Mouse (Mus musculus) hindbrain, postnatal 0 days (tissue): ENCODE results near the gene Agbl3. TPM values are rescaled to one million over a fixed set of nuclear protein-coding genes. Genes with fewer than 3 reads are reported as not detected.

Experiments
- ATAC-seq: fragments of 200-750 bp; cut with Nextera tagmentation; 2 replicates; pipeline ENCODE4 v1.8.0; 2017; ENCODE audit warnings: mild to moderate bottlenecking, moderate TSS enrichment, moderate library complexity
- DNase-seq: peaks from one replicate; pipeline ENCODE4 v3.0.0-alpha.2; 2015; ENCODE audit warnings: low spot score
- H3K27ac ChIP-seq: fragments of 300-500 bp; sonication (generic); 2 replicates; pipeline ENCODE4 v1.5.1; 2014; ENCODE audit warnings: mild to moderate bottlenecking
- H3K27me3 ChIP-seq: fragments of 300-500 bp; sonication (generic); 2 replicates; pipeline ENCODE4 v1.6.1; 2014; ENCODE audit warnings: low read length, mixed read lengths; ENCODE audit not compliant: insufficient read depth
- H3K36me3 ChIP-seq: fragments of 300-500 bp; sonication (generic); 2 replicates; pipeline ENCODE4 v1.6.1; 2014; ENCODE audit warnings: low read length, mixed read lengths; ENCODE audit not compliant: insufficient read depth
- H3K4me1 ChIP-seq: fragments of 300-500 bp; sonication (generic); 2 replicates; pipeline ENCODE4 v1.6.1; 2014; ENCODE audit warnings: antibody characterized with exemption, low read length, mixed read lengths; ENCODE audit not compliant: insufficient read depth
- H3K4me2 ChIP-seq: fragments of 300-500 bp; sonication (generic); 2 replicates; pipeline ENCODE4 v1.6.1; 2014; ENCODE audit warnings: low read depth, mild to moderate bottlenecking, low read length, moderate library complexity, mixed read lengths
- H3K4me3 ChIP-seq: fragments of 300-500 bp; sonication (generic); 2 replicates; pipeline ENCODE4 v1.5.1; 2014; ENCODE audit warnings: low read length
- H3K9ac ChIP-seq: fragments of 300-500 bp; sonication (generic); replicated peaks from 2 replicates; pipeline ENCODE4 v1.6.1; 2014; ENCODE audit warnings: mild to moderate bottlenecking, low read length, moderate library complexity, mixed read lengths
- H3K9me3 ChIP-seq: fragments of 300-500 bp; sonication (generic); 2 replicates; pipeline ENCODE4 v1.6.1; 2016; ENCODE audit warnings: low read length, mixed read lengths
- CTCF ChIP-seq: IDR thresholded peaks from 2 replicates; pipeline ENCODE4 v1.5.1; 2016; ENCODE audit warnings: antibody characterized with exemption, control low read depth, low read depth
- WGBS: fragments of 180-500 bp; shearing (Covaris S2); extraction: QIAGEN DNeasy Blood & Tissue Kit; methylation state at CpG from one replicate; pipeline ENCODE4 v1.1.7; 2014; 5-methylcytosine and 5-hydroxymethylcytosine counted together
- polyA plus RNA-seq: library from polyadenylated mRNA; unstranded; fragments of >200 nt; fragmentation: Nextera tagmentation; extraction: Ambion mirVana; gene quantifications from 2 replicates; pipeline ENCODE4 v1.2.1, GENCODE M21; 2015
- total RNA-seq: library from RNA; depleted of rRNA; stranded (reverse); fragments of >200 nt; gene quantifications from 2 replicates; pipeline ENCODE4 v1.2.3, GENCODE M21; 2014

Gene Agbl3
- total and polyA plus RNA-seq, 2 experiments from 2014 or later = 13.2 to 21.5 TPM

DNA sequence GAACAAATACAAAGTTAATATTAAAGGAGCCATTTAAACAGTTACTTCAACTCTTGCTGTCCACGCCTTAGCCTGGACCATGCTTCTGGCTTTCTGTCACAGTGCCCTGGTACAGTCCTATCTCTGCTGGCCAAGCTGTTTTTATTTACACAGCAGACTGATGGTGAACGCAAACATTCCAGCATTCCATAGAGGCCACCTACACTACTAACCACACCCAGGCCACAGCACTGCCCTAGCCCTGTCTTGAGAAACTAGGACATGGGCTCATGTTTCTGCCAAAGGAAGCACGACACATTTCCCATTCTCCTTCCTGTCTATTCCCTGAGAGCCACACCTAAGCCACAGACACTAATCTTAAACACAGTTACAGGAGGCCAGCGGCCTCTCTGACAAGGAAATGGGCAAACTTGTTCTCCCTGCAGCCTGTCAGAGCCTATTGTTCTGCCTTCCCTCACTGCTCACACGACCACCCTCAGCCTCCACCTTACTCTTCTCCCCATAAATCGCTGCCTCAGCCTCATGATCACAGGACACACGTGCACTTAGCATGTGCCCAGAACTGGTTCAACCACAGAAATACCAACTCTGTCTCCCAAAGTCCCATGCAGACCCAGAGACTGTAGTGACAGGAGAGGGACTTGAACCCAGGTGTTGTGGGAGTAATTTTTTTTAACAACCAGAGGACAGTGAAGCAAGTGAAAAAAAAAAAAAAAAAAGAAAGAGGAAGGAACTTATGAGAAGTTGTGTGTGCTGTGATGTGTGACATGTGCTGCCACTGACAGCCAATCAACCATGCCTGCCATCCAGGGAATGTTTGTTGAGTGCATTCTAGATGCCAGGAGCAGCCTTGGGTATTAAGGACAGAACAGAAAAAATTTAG lies 85.7 kb downstream of the Agbl3 start:
- no peaks in the 10 kb centered on the region for H3K36me3 ChIP-seq
- no peak overlapping the region for H3K4me2 ChIP-seq
- H3K9me3 ChIP-seq = no peaks in the 10 kb centered on the region
- H3K4me1 ChIP-seq = no peaks in the 10 kb centered on the region
- DNase-seq (no peak), ATAC-seq (no peak)
- H3K9ac ChIP-seq = no peak overlapping the region
- H3K4me3 ChIP-seq = no peak overlapping the region
- no peak for TF ChIP-seq CTCF
- H3K27me3 ChIP-seq = no peaks in the 10 kb centered on the region
- 65% methylated on average over 7 of the region's 7 CpGs for WGBS
- H3K27ac ChIP-seq = no peak overlapping the region

DNA sequence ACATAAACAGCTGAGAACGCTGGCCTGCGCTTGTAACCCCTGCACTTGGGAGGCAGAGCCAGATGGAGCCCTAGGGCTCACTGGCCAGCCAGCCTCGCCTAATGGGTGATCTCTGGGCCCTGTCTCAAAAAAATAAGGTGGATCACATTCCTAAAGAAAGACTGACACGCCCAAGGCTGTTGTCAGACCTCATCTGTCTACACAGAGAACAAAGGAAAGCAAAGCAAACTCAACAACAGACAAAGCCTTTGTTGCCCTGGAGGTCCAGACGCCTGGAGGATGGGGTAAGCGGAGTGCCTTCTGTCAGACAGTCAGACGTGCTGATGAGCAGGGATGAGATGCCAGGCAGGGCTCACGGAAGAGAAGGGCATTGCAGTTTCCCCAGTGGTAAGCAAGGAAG lies 86.6 kb downstream of the Agbl3 start:
- Histone ChIP-seq H3K4me1 (no peaks in the 10 kb centered on the region), H3K4me3 (no peak overlapping the region), H3K9ac (no peak overlapping the region), H3K4me2 (no peak overlapping the region), H3K36me3 (no peaks in the 10 kb centered on the region), H3K27me3 (no peaks in the 10 kb centered on the region), H3K27ac (no peak overlapping the region), H3K9me3 (no peaks in the 10 kb centered on the region)
- TF ChIP-seq CTCF = no peak
- ATAC-seq (no peak), DNase-seq (no peak)
- WGBS = 43% methylated on average over 8 of the region's 8 CpGs

DNA sequence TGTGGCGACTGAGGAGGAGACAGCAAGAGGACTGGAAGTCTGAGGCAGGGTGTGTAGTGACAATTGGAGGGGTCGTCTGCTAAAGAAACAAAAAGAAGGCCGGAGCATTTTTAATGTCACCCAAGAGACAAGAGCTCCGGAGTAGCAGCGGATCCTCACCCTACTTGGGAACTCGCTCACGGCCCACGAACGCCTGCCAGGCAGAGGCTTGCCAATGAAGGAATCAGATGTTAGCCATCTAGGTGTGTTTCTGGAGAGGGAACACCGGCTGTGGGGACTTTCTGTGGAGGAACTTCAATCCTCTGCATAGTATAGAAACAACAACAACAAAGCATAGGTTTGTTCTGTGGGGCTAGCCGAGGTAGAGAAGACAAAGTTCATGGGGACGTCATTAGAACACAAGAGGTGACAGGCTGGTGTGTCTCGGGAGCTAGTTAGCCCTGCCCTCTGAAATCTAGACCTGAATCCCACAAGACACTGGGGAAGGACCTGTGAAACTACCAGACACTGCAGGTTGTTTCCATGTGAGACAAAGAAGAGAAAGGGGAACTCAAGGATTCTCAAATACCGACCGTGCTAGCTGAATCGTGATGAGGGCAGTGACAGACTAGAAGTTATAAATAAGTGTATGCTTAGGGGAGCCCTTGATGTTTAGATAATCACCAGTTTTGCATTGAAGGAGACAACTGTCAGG lies 87.2 kb downstream of the Agbl3 start:
- H3K27me3 ChIP-seq = no peaks in the 10 kb centered on the region
- no peak overlapping the region for H3K27ac ChIP-seq
- no peak overlapping the region for H3K4me2 ChIP-seq
- no peaks in the 10 kb centered on the region for H3K9me3 ChIP-seq
- ATAC-seq (no peak), DNase-seq (no peak)
- no peaks in the 10 kb centered on the region for H3K4me1 ChIP-seq
- no peaks in the 10 kb centered on the region for H3K36me3 ChIP-seq
- 71% methylated on average over 16 of the region's 16 CpGs for WGBS
- TF ChIP-seq CTCF = no peak
- H3K4me3 ChIP-seq = no peak overlapping the region
- H3K9ac ChIP-seq = no peak overlapping the region

DNA sequence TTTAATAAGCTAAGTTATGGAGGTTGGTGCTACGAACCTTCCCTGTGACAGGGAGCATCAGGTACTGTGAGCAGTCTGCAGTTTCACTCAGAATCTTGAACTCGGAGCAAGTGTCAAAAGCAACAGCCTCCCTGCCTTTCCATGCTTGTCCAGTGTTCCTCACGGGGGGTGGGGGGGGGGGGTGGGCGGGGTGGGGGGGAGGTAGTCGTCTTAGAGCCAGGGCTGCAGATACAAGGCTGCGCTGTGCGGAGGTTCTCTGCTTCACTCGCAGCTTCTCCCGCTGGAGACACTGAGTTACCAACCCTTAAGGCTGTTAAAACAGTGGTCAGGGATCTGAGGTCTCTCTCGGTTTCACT lies 87.7 kb downstream of the Agbl3 start:
- no peak for ATAC-seq
- 80% methylated on average over 9 of the region's 10 CpGs for WGBS

DNA sequence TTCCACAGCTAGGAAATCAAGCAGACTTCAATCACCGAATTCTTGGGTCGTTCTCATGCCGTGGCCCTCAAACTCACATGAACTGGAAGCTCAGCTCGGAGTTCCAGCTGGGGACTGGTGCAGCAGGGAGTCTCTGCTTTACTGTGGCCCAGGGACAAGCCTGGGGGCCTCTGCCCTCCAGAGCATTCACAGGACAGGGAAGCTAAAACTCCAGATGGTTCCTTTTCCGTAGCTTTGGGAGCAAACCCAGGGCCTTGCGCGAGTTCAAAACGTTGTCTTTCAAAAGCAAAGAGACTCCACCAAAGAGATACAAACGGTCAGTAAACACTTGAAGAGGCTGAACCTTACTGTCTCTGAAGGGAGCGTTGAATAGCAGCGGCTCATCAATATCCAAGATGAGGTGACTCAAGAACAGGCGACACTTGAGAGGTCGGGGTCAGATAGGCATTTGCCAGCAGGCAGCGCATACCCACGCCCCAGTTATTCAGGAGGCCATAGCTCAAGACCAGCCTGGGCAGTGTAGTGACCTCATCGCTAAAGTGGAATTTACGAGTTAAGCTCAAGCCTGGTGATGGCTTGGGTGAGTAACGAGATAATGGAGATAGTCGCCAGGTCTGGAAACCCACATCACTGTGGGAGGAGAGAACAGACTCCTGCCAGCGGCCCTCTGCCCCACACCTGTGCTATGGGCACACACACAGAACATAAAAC lies 88.4 kb downstream of the Agbl3 start:
- Histone ChIP-seq H3K4me2 (no peak overlapping the region), H3K4me3 (no peak overlapping the region), H3K36me3 (no peaks in the 10 kb centered on the region), H3K9ac (no peak overlapping the region), H3K4me1 (no peaks in the 10 kb centered on the region), H3K27me3 (no peaks in the 10 kb centered on the region), H3K27ac (no peak overlapping the region), H3K9me3 (no peaks in the 10 kb centered on the region)
- no peak for TF ChIP-seq CTCF
- ATAC-seq = no peak
- no peak for DNase-seq
- WGBS = 82% methylated on average over 20 of the region's 20 CpGs

More for the DNA sequence above, 87.7 kb downstream of the Agbl3 start:
- TF ChIP-seq CTCF = no peak
- Histone ChIP-seq H3K36me3 (no peaks in the 10 kb centered on the region), H3K27ac (no peak overlapping the region), H3K4me3 (no peak overlapping the region), H3K4me2 (no peak overlapping the region), H3K9ac (no peak overlapping the region), H3K27me3 (no peaks in the 10 kb centered on the region), H3K9me3 (no peaks in the 10 kb centered on the region), H3K4me1 (no peaks in the 10 kb centered on the region)
- DNase-seq = no peak

DNA sequence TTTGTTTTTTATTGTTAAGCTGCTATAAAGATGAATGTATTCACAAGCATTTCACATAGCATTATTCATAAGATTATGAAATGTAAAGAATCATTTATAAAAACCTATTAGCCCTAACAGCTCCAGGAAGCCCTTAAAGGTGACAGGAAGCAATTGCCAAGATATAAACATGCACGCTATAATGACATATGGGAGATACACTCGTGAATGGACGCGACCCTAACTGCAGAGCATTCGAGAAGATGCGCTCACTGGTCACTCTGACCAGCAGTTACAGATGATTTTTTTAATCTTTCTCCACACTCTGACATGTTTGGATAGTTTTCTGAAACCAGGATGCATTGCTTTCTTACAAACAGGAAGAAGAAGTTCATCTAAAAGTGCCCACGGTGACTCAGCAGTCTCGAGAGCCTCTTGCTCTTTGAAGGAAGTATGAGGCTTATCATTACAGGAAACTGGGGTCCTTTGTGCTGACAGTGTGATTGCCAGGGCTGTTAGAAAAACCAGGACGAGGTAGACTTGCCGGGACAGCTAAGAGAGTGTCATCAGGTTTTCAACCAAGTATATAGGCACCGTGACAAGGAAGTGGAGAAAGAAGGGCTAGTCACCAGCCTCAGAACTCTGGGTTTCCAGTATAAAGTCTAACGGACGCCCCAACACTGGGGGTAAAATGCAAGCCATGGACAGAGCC lies 89.1 kb downstream of the Agbl3 start:
- Histone ChIP-seq H3K27ac (no peak overlapping the region), H3K9ac (no peak overlapping the region), H3K9me3 (no peaks in the 10 kb centered on the region), H3K27me3 (no peaks in the 10 kb centered on the region), H3K36me3 (no peaks in the 10 kb centered on the region), H3K4me1 (no peaks in the 10 kb centered on the region), H3K4me2 (no peak overlapping the region), H3K4me3 (no peak overlapping the region)
- ATAC-seq (no peak), DNase-seq (no peak)
- 83% methylated on average over 13 of the region's 13 CpGs for WGBS
- no peak for TF ChIP-seq CTCF
